Mouse (Mus musculus) gonadal fat pad, adult 2 months (tissue): Measurements from ENCODE around the gene Aif1. TPM values are rescaled to one million over a fixed set of nuclear protein-coding genes. Genes with fewer than 3 reads are reported as not detected.

Experiments used
- DNase-seq: peaks from one replicate; pipeline ENCODE4 v3.0.0-alpha.2; 2012; ENCODE audit warnings: low read depth
- polyA plus RNA-seq: library from polyadenylated mRNA; depleted of rRNA; stranded (reverse); fragments of >200 nt; gene quantifications from 2 replicates; pipeline ENCODE4 v1.2.3, GENCODE M21; 2012; rRNA removed

Aif1 gene
- polyA plus RNA-seq, result 2.5 and 3.4 TPM in 2 replicates

GRCm38 (mm10) chr17:35175968-35176367 lies at the start of gene Aif1:
Gene Aif1, minus strand, starts transcription at chr17:35176068.
- DNase-seq, result no peak

- no peak for DNase-seq
Measured at GRCm38 (mm10) chr17:35225456-35225855, 49.6 kb upstream of the Aif1 start.

GRCm38 (mm10) chr17:35224641-35225040 lies 48.8 kb upstream of the Aif1 start:
- no peak for DNase-seq

GRCm38 (mm10) chr17:35222299-35222698 lies 46.4 kb upstream of the Aif1 start:
- no peak for DNase-seq

GRCm38 (mm10) chr17:35220156-35220952 lies 44.5 kb upstream of the Aif1 start, which contains the start of gene Gm16181:
Gene Gm16181, plus strand, starts transcription at chr17:35220834.
- DNase-seq, result no peak

- no peak for DNase-seq
Measured at GRCm38 (mm10) chr17:35219601-35220041, 43.8 kb upstream of the Aif1 start.

GRCm38 (mm10) chr17:35218516-35219193 lies 42.8 kb upstream of the Aif1 start:
- DNase-seq, result no peak

GRCm38 (mm10) chr17:35213071-35213470 lies 37.2 kb upstream of the Aif1 start:
- DNase-seq, result no peak

- DNase-seq, result no peak
Measured at GRCm38 (mm10) chr17:35210593-35210992, 34.7 kb upstream of the Aif1 start.

- DNase-seq, result no peak
Measured at GRCm38 (mm10) chr17:35209785-35210535, 34.1 kb upstream of the Aif1 start.

GRCm38 (mm10) chr17:35205380-35205769 lies 29.5 kb upstream of the Aif1 start:
- DNase-seq, result no peak

- DNase-seq, result no peak
Measured at GRCm38 (mm10) chr17:35204494-35205379, 28.9 kb upstream of the Aif1 start, which contains the start of gene Lta. Gene Lta, minus strand, starts transcription at chr17:35205351.

- DNase-seq, result no peak
Measured at GRCm38 (mm10) chr17:35202442-35202841, 26.6 kb upstream of the Aif1 start.

GRCm38 (mm10) chr17:35201787-35202186 lies 25.9 kb upstream of the Aif1 start, which contains the start of gene Tnf:
Gene Tnf, minus strand, starts transcription at chr17:35202007.
- DNase-seq, result no peak

- no peak for DNase-seq
Measured at GRCm38 (mm10) chr17:35201128-35201527, 25.3 kb upstream of the Aif1 start.

- no peak for DNase-seq
Measured at GRCm38 (mm10) chr17:35200398-35200797, 24.5 kb upstream of the Aif1 start.

GRCm38 (mm10) chr17:35198946-35199345 lies 23.1 kb upstream of the Aif1 start:
- no peak for DNase-seq

GRCm38 (mm10) chr17:35198029-35198428 lies 22.2 kb upstream of the Aif1 start:
- no peak for DNase-seq

GRCm38 (mm10) chr17:35197126-35197525 lies 21.3 kb upstream of the Aif1 start:
- DNase-seq, result no peak

- DNase-seq, result no peak
Measured at GRCm38 (mm10) chr17:35196321-35196641, 20.4 kb upstream of the Aif1 start.

- no peak for DNase-seq
Measured at GRCm38 (mm10) chr17:35195631-35196320, 19.9 kb upstream of the Aif1 start.
